Mouse (Mus musculus) ES-Bruce4 (cell line): ENCODE data around the gene Allc.

ENCODE experiments used
- CTCF ChIP-seq: IDR thresholded peaks from one replicate; pipeline ENCODE4 v1.8.1; 2011; ENCODE audit warnings: low read depth, low read length
- POLR2A ChIP-seq: IDR thresholded peaks from one replicate; pipeline ENCODE4 v1.8.1; 2011; ENCODE audit warnings: low read length; ENCODE audit not compliant: insufficient read depth

DNA sequence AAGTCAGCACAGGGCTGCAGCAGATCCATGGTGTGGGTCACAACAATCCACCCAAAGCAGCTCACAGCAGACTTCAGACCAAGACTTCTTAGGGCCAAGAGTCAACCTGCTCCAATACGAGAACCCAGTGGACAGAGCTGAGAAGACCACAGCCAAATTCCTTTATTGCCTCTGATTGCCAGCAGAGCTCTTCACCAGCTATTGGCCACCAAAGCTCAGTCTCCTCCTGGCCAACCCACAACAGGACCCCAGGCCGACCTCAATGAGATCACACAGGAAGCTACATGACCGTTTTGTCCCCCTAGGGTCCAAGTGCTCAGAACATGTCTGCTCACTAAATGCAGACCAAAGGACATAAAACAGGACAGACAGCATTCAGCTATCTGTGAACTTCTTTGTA lies 15.8 kb upstream of the Allc start:
- TF ChIP-seq POLR2A: no peak
- no peak for TF ChIP-seq CTCF
